Mouse (Mus musculus) testis, adult 2 months (tissue): ENCODE data around the gene Gsdme. TPM values are rescaled to one million over a fixed set of nuclear protein-coding genes. Genes with fewer than 3 reads are reported as not detected.
A peak's percentile ranks its signal among the peaks of the same experiment; 100 is the strongest.

Experiments used
- H3K27ac ChIP-seq: fragments of 200-500 bp; 2 replicates; pipeline ENCODE4 v1.5.1; 2012; ENCODE audit warnings: low read depth, low read length; ENCODE audit not compliant: control insufficient read depth, insufficient read depth
- H3K27me3 ChIP-seq: fragments of 200-500 bp; 2 replicates; pipeline ENCODE4 v1.6.1; 2012; ENCODE audit warnings: mild to moderate bottlenecking, low read length, moderate library complexity; ENCODE audit not compliant: control insufficient read depth, insufficient read depth
- H3K36me3 ChIP-seq: fragments of 200-500 bp; 2 replicates; pipeline ENCODE4 v1.6.1; 2012; ENCODE audit warnings: mild to moderate bottlenecking, low read length; ENCODE audit not compliant: control insufficient read depth, insufficient read depth
- H3K4me1 ChIP-seq: fragments of 200-500 bp; 2 replicates; pipeline ENCODE4 v1.6.1; 2012; ENCODE audit warnings: low read length; ENCODE audit not compliant: control insufficient read depth, insufficient read depth
- H3K4me3 ChIP-seq: fragments of 200-500 bp; 2 replicates; pipeline ENCODE4 v1.5.1; 2012; ENCODE audit warnings: low read depth, mild to moderate bottlenecking, low read length, moderate library complexity, mixed read lengths; ENCODE audit not compliant: control insufficient read depth
- CTCF ChIP-seq: fragments of 200-500 bp; IDR thresholded peaks from 2 replicates; pipeline ENCODE4 v1.5.1; 2012; ENCODE audit warnings: low read depth, mild to moderate bottlenecking, inconsistent platforms, low read length, moderate library complexity; ENCODE audit not compliant: control insufficient read depth, insufficient read depth, insufficient replicate concordance
- POLR2A ChIP-seq: fragments of 200-500 bp; IDR thresholded peaks from 2 replicates; pipeline ENCODE4 v1.6.1; 2012; ENCODE audit warnings: low read depth, mild to moderate bottlenecking, inconsistent platforms, low read length, moderate library complexity; ENCODE audit not compliant: control insufficient read depth
- polyA plus RNA-seq: library from polyadenylated mRNA; depleted of rRNA; stranded (reverse); fragments of >200 nt; gene quantifications from 2 replicates; pipeline ENCODE4 v1.2.3, GENCODE M21; 2012

The Gsdme gene
- polyA plus RNA-seq, 1 experiment: 1.9 TPM

DNA sequence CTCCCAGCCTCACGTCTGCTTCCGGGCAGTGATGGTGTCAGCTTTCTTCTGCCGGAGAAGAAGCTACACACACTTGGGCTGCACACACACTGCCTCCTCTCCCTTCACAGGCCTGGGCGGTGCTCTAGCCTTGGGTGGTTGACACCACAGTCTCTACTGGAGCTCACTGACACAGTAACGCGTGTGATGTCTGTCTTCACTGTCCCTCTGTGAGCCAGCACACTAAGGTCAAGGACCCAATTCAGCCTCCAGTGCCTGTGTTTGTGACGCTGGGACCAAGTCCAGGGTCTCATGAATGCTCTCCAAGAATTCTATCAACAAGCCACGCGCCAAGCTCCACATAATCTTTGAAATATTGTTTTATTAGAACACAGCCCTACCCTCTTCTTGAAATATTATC, 34.0 kb upstream of the Gsdme start:
- H3K36me3 ChIP-seq: no peaks in the 10 kb centered on the region
- no peak for TF ChIP-seq POLR2A
- TF ChIP-seq CTCF: no peak
- H3K27ac ChIP-seq: no peak overlapping the region
- no peaks in the 10 kb centered on the region for H3K4me1 ChIP-seq
- no peaks in the 10 kb centered on the region for H3K27me3 ChIP-seq
- no peak overlapping the region for H3K4me3 ChIP-seq

DNA sequence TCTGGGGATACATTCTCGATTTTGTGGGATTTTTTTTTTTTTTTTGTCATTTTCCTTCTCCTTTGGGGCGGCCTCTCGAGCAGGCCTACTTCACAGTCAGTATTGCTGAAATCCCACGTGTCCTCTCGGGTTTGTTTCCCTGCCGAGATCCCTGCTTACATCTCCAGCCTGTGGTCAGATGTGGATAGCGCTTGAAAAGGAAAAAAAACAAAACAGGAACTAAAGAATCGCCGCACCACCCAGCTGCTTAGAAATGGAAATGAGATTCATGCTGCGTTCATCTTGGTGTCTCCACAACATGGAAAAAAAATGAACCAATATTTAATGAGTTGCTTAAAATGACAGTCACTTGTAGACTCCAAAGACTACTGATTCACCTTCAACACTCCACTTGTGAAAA, 31.5 kb upstream of the Gsdme start:
- Histone ChIP-seq H3K27ac (no peak overlapping the region), H3K36me3 (no peaks in the 10 kb centered on the region), H3K4me1 (no peaks in the 10 kb centered on the region), H3K4me3 (no peak overlapping the region), H3K27me3 (no peaks in the 10 kb centered on the region)
- TF ChIP-seq POLR2A (no peak), CTCF (no peak)

GRCm38 (mm10) chr6:50294128-50294527, 30.5 kb upstream of the Gsdme start:
- TF ChIP-seq POLR2A (no peak), CTCF (peak; percentile 8; the same call in 1 of the 2 replicates)
- no peaks in the 10 kb centered on the region for H3K36me3 ChIP-seq
- H3K27ac ChIP-seq: no peak overlapping the region
- no peaks in the 10 kb centered on the region for H3K4me1 ChIP-seq
- no peak overlapping the region for H3K4me3 ChIP-seq
- no peaks in the 10 kb centered on the region for H3K27me3 ChIP-seq

GRCm38 (mm10) chr6:50291650-50292049, 28.0 kb upstream of the Gsdme start:
- H3K27me3 ChIP-seq: no peaks in the 10 kb centered on the region
- TF ChIP-seq CTCF: no peak
- no peak for TF ChIP-seq POLR2A
- H3K36me3 ChIP-seq: no peaks in the 10 kb centered on the region
- no peak overlapping the region for H3K4me3 ChIP-seq
- no peak overlapping the region for H3K27ac ChIP-seq
- H3K4me1 ChIP-seq: no peaks in the 10 kb centered on the region

DNA sequence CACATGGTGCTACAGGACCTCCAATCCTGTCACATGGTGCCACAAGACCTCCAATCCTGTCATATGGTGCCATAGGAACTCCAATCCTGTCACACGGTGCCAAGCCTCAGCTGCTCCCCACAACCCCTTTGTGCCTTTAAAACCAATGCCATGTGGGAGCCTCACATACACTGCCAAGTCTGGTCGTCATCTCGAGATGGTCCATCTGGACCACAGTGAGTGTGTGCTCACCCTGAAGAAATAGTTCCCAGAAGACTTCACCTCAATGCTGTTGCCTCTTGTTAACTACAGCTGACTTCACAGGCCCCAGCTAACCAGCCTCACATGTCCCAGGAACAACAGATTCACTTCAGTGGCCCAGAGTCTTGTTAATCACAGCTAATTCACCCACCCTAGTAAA, 23.2 kb upstream of the Gsdme start:
- Histone ChIP-seq H3K4me1 (no peaks in the 10 kb centered on the region), H3K4me3 (no peak overlapping the region), H3K27me3 (no peaks in the 10 kb centered on the region), H3K27ac (no peak overlapping the region), H3K36me3 (no peaks in the 10 kb centered on the region)
- TF ChIP-seq CTCF (no peak), POLR2A (no peak)

DNA sequence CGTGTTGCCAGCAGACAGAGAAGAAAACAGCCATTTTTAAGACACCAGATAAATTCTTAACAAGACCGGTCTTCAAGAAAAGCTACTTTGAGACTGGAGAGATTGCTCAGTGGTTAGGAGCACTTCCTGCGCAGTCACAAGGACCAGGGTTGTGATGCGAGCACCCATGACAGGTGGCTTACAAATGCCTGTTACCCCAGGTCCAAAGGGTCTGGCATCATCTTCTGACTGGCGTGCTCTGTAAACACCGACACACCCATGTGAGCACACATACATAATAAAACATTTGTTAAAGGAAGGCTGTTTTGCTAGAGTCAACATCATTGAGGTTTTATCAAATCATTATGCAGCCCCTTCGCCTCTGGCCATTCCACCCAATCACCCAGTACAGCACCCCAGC, 16.0 kb upstream of the Gsdme start:
- Histone ChIP-seq H3K36me3 (no peaks in the 10 kb centered on the region), H3K4me1 (peaks cover 9% of the 10 kb centered on the region), H3K27ac (no peak overlapping the region), H3K4me3 (no peak overlapping the region), H3K27me3 (no peaks in the 10 kb centered on the region)
- TF ChIP-seq CTCF: no peak
- no peak for TF ChIP-seq POLR2A

DNA sequence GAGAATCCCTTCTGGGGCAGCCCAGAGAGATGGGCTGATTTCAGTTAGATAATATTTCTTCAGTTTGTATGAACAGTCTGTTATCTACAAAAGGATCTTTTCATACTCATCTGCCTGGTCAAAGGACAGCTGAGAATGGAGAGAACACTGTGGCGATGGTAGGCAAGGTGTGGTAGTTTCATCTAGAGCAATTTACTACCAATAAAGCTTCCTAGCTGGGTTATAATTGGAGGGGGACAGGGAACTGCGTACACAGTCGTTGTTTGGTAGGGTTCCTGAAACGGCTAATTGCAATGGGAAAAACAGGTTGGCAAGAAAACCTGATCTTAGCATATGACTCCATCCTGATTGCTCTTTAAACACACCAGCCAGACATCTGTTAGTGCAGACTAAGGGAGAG, 10.3 kb upstream of the Gsdme start:
- no peak overlapping the region for H3K4me3 ChIP-seq
- TF ChIP-seq CTCF (no peak), POLR2A (no peak)
- H3K4me1 ChIP-seq: peaks cover 9% of the 10 kb centered on the region
- no peak overlapping the region for H3K27ac ChIP-seq
- no peaks in the 10 kb centered on the region for H3K27me3 ChIP-seq
- no peaks in the 10 kb centered on the region for H3K36me3 ChIP-seq

GRCm38 (mm10) chr6:50273416-50273815, 9.8 kb upstream of the Gsdme start:
- no peaks in the 10 kb centered on the region for H3K36me3 ChIP-seq
- no peak overlapping the region for H3K4me3 ChIP-seq
- peaks cover 9% of the 10 kb centered on the region for H3K4me1 ChIP-seq
- H3K27me3 ChIP-seq: no peaks in the 10 kb centered on the region
- no peak overlapping the region for H3K27ac ChIP-seq
- no peak for TF ChIP-seq CTCF
- no peak for TF ChIP-seq POLR2A
